Mouse (Mus musculus) hindbrain, embryonic 16.5 days (tissue): Measurements from ENCODE around the gene Psme2b. TPM values are rescaled to one million over a fixed set of nuclear protein-coding genes. Genes with fewer than 3 reads are reported as not detected.
"Not testable (repeated sequence)": the region's sequence is repeated elsewhere in the genome, so short reads cannot be mapped to it uniquely, and the experiment has no call there.

Experiments
- ATAC-seq: fragments of 200-750 bp; cut with Nextera tagmentation; 2 replicates; pipeline ENCODE4 v1.8.0; 2017; ENCODE audit warnings: moderate TSS enrichment, moderate library complexity
- H3K27ac ChIP-seq: fragments of 300-500 bp; sonication (generic); 2 replicates; pipeline ENCODE4 v1.5.1; 2014; ENCODE audit warnings: low read depth, mild to moderate bottlenecking, control low read depth, low read length, moderate library complexity
- H3K27me3 ChIP-seq: fragments of 300-500 bp; sonication (generic); replicated peaks from 2 replicates; pipeline ENCODE4 v1.6.1; 2014; ENCODE audit warnings: low read length; ENCODE audit not compliant: control insufficient read depth, insufficient read depth
- H3K36me3 ChIP-seq: fragments of 300-500 bp; sonication (generic); 2 replicates; pipeline ENCODE4 v1.6.1; 2014; ENCODE audit warnings: mild to moderate bottlenecking, low read length, moderate library complexity, mixed read lengths; ENCODE audit not compliant: control insufficient read depth, insufficient read depth
- H3K4me1 ChIP-seq: fragments of 300-500 bp; sonication (generic); 2 replicates; pipeline ENCODE4 v1.6.1; 2014; ENCODE audit warnings: low read depth, low read length; ENCODE audit not compliant: control insufficient read depth, insufficient read depth
- H3K4me2 ChIP-seq: fragments of 300-500 bp; sonication (generic); 2 replicates; pipeline ENCODE4 v1.6.1; 2014; ENCODE audit warnings: mild to moderate bottlenecking, low read length, control low read depth, moderate library complexity
- H3K4me3 ChIP-seq: fragments of 300-500 bp; sonication (generic); 2 replicates; pipeline ENCODE4 v1.5.1; 2014; ENCODE audit warnings: mild to moderate bottlenecking, low read length, control low read depth, moderate library complexity
- H3K9ac ChIP-seq: fragments of 300-500 bp; sonication (generic); 2 replicates; pipeline ENCODE4 v1.6.1; 2014; ENCODE audit warnings: low read depth, mild to moderate bottlenecking, control low read depth, low read length, moderate library complexity
- H3K9me3 ChIP-seq: fragments of 300-500 bp; sonication (generic); 2 replicates; pipeline ENCODE4 v1.6.1; 2014; ENCODE audit warnings: mild to moderate bottlenecking, low read length, moderate library complexity; ENCODE audit not compliant: control insufficient read depth
- WGBS: fragments of 180-500 bp; shearing (Covaris S2); extraction: QIAGEN DNeasy Blood & Tissue Kit; methylation state at CpG from one replicate; pipeline ENCODE4 v1.1.7; 2014; 5-methylcytosine and 5-hydroxymethylcytosine counted together
- polyA plus RNA-seq: library from polyadenylated mRNA; unstranded; fragments of >200 nt; fragmentation: Nextera tagmentation; extraction: Ambion mirVana; gene quantifications from 2 replicates; pipeline ENCODE4 v1.2.1, GENCODE M21; 2015

Gene Psme2b
- polyA plus RNA-seq, result 1.4 and 6.2 TPM in 2 replicates

DNA sequence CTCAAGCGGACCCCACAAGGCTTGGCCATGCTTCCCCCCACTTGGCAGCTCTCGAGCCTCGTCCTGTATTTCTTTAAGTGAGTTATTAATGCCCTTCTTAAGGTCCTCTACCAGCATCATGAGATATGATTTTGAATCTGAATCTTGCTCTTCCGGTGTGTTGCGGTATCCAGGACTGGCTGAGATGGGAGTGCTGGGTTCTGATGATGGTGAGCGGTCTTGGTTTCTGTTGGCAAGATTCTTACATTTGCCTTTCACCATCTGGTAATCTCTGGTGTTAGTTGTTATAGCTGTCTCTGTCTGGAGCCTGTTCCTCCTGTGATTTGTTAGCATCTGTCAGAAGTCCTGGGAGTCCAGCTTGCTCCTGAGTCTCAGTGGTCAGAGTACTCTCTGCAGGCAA is at the start of gene Psme2b:
Gene Psme2b, minus strand, starts transcription at position 101 of the 400 bp plus-strand sequence.
- not testable (repeated sequence) for H3K4me3 ChIP-seq, ATAC-seq, H3K9ac ChIP-seq, H3K27ac ChIP-seq, H3K4me1 ChIP-seq, H3K9me3 ChIP-seq, H3K4me2 ChIP-seq, H3K27me3 ChIP-seq, H3K36me3 ChIP-seq
- WGBS, result 93% methylated on average over 6 of the region's 6 CpGs

DNA sequence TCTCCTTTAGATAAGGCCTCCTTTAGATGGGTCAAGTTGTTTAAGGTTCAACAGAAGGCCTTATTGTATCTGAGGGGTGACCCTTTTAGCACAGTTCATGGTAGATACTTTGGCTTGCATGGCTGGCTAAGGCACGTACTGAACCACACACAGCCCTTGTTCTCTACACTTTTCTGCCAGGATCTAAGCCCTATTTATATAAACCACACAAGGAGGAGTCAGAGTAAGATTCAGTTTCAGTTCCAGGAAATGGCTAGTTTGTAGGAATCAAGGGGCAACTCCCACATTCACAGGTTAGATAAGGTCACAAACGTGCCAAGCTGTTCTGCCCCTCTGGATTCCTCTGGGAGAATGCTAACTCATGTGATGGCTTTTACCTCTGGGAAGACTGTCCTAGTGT is 48.0 kb upstream of the Psme2b start, which contains the start of gene Tgtp1:
Gene Tgtp1, minus strand, starts transcription at position 155 of the 400 bp plus-strand sequence.
- WGBS, result 74% methylated on average over 2 of the region's 2 CpGs
- H3K36me3 ChIP-seq, H3K9ac ChIP-seq, H3K9me3 ChIP-seq, ATAC-seq, H3K4me1 ChIP-seq, H3K27ac ChIP-seq, H3K4me2 ChIP-seq, H3K27me3 ChIP-seq, H3K4me3 ChIP-seq: not testable (repeated sequence)

DNA sequence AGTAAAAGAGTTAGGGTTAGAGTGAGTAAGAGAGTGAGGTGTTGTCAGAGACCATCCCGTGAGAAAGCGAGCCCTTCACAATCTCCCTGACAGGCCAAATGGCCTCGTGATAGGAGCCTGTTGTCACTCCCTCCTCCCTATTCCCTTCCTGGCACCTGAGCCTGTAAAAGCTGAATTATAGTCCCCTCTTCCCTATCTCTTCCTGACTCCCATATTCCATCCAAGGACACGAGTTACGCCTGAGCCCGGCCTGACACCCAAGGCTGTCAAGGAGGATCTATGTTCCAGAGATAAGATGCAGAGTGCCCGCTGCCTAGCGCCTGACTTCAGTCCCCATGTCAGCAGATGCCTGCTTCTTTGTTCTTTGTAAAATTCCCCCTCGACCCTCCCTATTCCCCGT is 47.3 kb upstream of the Psme2b start:
- ATAC-seq, H3K36me3 ChIP-seq, H3K27ac ChIP-seq, H3K27me3 ChIP-seq, H3K9ac ChIP-seq, H3K4me2 ChIP-seq, H3K9me3 ChIP-seq, H3K4me3 ChIP-seq, H3K4me1 ChIP-seq: not testable (repeated sequence)
- 62% methylated on average over 10 of the region's 10 CpGs for WGBS

DNA sequence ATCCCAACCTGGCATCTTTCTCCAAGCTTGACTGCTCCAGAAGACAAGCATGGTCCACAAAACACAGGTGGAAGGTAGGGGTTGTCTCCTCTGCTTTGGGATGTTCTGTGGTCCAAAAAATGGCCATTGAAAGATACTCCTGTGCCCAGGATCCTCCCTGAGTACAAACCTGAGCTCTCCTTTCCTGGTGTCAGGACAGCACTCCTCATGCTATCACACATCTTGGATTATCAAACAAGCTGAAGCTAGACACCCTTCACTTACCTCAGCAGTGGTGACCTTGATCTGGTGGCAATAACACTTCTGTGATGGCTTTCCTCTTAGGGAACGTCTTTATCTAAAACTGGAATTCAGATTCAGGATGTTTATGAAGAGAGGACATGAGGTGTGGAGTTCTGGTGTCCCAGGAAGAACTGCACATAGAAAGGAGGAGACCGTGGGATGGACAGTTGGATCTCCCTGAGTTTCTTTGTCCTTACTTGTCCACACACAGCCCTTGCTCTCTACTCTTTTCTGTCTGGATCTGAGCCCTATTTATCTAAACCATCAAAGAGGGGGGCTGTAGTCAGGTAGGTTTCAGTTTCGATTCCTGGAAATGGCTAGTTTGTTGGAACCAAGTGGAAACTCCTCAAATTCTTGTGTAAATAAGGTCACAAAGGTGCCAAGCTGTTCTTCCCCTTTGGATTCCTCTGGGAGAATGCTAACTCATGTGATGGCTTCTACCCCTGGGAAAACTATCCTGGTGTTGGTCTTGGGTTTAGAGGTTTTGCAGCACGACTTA is 45.9 kb upstream of the Psme2b start, which contains the start of gene Gm12185:
Gene Gm12185, minus strand, starts transcription at position 487 of the 781 bp plus-strand sequence.
- not testable (repeated sequence) for H3K27me3 ChIP-seq, H3K9me3 ChIP-seq, H3K4me3 ChIP-seq, H3K4me2 ChIP-seq, H3K27ac ChIP-seq, H3K9ac ChIP-seq, H3K36me3 ChIP-seq, ATAC-seq, H3K4me1 ChIP-seq
- 71% methylated on average over 4 of the region's 4 CpGs for whole genome bisulfite sequencing

DNA sequence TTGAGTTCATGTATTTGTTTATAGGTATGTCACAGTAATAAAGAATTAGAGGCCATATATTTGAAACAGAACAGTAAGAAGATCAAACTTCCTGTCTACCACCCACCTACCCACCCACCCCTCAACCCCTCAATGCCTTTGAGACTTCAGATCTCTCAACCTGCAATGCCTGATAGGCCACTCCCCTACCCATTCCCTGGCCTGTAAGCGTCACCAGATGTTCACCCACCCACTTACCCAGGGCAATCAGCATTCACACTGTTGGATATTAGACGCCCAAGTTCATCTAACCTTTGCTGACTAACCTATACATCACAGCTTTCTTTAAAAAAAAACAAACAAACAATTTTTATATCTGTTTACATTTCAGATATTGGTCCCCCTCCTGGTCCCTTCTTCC is 44.0 kb upstream of the Psme2b start:
- not testable (repeated sequence) for H3K4me3 ChIP-seq, H3K4me1 ChIP-seq, H3K4me2 ChIP-seq, H3K27ac ChIP-seq, H3K27me3 ChIP-seq, H3K36me3 ChIP-seq, H3K9me3 ChIP-seq, ATAC-seq, H3K9ac ChIP-seq
- 91% methylated on average over 1 of the region's 2 CpGs for WGBS

DNA sequence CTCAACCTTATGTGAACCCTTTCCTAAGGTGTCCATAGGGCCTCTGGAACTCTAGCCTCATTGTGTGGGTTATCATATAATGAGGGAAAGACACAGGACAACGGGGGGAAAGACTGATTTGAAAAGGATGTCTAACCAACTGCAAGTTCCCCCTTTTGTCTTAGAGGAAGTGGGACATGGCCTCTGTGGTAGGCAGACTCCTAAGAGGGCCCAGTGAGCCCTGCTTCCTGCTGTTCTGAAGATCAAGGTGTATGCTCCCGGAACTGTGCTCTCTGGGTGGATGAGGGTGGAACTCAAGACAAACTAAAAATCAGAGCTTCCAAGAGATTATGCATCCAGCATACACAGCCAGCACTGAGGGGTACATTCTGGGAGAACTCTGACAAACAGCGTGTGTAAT is 42.2 kb upstream of the Psme2b start:
- ATAC-seq, result not testable (repeated sequence)
- WGBS, result 80% methylated on average over 2 of the region's 3 CpGs

DNA sequence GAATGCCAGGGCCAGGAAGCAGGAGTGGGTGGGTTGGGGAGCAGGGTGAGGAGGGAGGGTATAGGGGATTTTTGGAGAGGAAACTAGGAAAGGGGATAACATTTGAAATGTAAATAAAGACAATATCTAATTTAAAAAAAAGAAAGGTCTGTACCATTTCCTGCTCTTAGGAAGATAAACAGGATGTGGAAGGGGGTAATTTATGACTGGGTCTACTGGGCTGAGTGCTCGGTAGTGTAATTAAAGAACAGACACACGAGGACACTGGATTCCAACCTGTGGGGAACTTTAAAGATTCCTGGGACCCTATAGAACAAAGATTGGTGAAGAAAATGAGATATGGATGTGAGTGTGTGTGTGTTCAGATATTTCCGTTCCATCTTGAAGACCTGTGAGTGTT is 36.9 kb upstream of the Psme2b start:
- not testable (repeated sequence) for H3K9ac ChIP-seq, ATAC-seq, H3K4me3 ChIP-seq, H3K9me3 ChIP-seq, H3K27me3 ChIP-seq, H3K36me3 ChIP-seq, H3K4me2 ChIP-seq, H3K27ac ChIP-seq, H3K4me1 ChIP-seq
- no CpG with 5 or more reads among the region's 3 CpGs for WGBS

More for the DNA sequence above, 42.2 kb upstream of the Psme2b start:
- H3K4me1 ChIP-seq, H3K27ac ChIP-seq, H3K27me3 ChIP-seq, H3K4me3 ChIP-seq, H3K9me3 ChIP-seq, H3K4me2 ChIP-seq, H3K36me3 ChIP-seq, H3K9ac ChIP-seq: not testable (repeated sequence)

DNA sequence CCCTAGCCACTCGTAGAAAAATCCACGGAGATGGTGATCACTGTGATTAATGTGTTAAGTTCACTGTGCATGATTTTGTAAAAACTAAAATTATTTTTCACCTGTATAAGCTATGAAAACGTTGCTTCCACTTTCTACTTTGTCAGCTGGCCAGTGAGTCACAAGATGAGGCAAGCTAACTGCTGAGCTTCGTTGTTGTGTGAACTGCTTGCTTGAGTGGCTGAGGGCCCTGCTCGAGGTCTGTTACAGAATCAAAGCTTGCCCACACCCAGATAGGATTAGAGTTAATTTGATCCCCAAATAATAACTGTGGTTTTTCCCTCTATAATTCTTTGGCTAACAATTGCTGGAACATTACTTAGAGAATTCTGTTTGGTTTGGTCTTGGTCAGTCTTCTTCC is 34.1 kb upstream of the Psme2b start:
- not testable (repeated sequence) for H3K27me3 ChIP-seq, H3K4me3 ChIP-seq, H3K9me3 ChIP-seq, H3K9ac ChIP-seq, H3K4me2 ChIP-seq, H3K4me1 ChIP-seq, H3K36me3 ChIP-seq, H3K27ac ChIP-seq, ATAC-seq
- no CpG with 5 or more reads among the region's 5 CpGs for WGBS

DNA sequence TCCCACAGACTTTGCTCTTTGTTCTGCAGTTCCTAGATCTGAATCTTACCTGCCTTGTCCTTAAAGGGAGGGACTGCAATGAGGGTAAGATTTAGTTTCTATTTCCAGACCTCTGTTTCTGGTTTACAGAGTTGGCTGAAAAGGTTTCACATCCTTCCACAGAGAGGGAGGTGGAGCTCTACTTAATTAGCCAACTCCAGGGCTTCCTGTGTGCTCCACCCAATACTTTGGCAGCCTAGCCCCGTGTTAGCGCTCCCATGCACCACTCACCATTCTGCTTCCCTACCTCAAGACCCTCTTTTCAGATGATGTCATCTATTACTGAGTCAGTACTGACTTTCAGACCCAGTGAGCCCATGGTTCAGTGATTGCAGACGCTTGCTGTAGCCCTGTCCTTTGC is 33.3 kb upstream of the Psme2b start, which contains the start of gene 9930111J21Rik1:
Gene 9930111J21Rik1, minus strand, starts transcription at position 148 of the 400 bp plus-strand sequence.
- not testable (repeated sequence) for H3K36me3 ChIP-seq, H3K4me3 ChIP-seq, H3K9me3 ChIP-seq, H3K27me3 ChIP-seq, H3K4me2 ChIP-seq, H3K27ac ChIP-seq, H3K4me1 ChIP-seq, H3K9ac ChIP-seq, ATAC-seq
- no CpG with 5 or more reads among the region's 3 CpGs for WGBS
